Mouse (Mus musculus): ENCODE data around the gene Uvrag. TPM values are rescaled to one million over a fixed set of nuclear protein-coding genes. Genes with fewer than 3 reads are reported as not detected.

Gene Uvrag
- total RNA-seq, 2 experiments from 2014 or later = 50.2 to 54.0 TPM

GRCm38 (mm10) chr7:98962547-98963311, 178.2 kb downstream of the Uvrag start:
- DNase-seq (ENCODE audit: low spot score in 2 of 2) = peak in 1 of 2 experiments; percentile 38
- intact Hi-C loops (cut with DNase I) = loop anchor here (5.0 kb wide), 1 partner anchor 115 kb away; no protein-coding TSS in a partner anchor

DNA sequence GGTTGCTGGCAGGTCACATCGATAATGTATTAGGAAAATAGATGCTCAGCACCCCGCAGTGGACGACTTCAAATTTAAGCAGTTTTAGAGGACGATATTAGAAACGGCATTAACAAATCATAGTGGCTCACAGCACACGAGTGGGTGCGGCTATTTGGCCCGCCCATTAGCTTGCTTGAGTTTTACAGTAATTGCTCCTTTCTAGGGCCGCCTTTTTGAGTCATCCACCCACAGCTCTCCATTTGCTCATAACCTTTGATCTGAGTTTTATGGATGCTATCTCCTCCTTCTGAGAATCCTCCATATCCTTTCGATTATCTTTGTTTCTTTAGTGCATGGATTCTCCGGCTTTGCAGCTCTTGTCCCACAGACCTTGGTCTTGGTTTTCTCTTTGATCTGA, 178.9 kb downstream of the Uvrag start:
- intact Hi-C loops (cut with DNase I) = loop anchor here (5.0 kb wide), 1 partner anchor 115 kb away; no protein-coding TSS in a partner anchor
- no peak for DNase-seq (ENCODE audit: low spot score in 2 of 2)

GRCm38 (mm10) chr7:98960274-98960673, 180.7 kb downstream of the Uvrag start:
- intact Hi-C loops (cut with DNase I) = loop anchor here (5.0 kb wide), 1 partner anchor 117 kb away; no protein-coding TSS in a partner anchor
- DNase-seq (ENCODE audit: low spot score in 2 of 2) = no peak

- intact Hi-C loops (cut with DNase I) = no loop called here
- DNase-seq (ENCODE audit: low spot score in 2 of 2) = no peak
Measured at GRCm38 (mm10) chr7:98959246-98959645, 181.7 kb downstream of the Uvrag start.

GRCm38 (mm10) chr7:98958172-98958571, 182.8 kb downstream of the Uvrag start:
- intact Hi-C loops (cut with DNase I) = no loop called here

DNA sequence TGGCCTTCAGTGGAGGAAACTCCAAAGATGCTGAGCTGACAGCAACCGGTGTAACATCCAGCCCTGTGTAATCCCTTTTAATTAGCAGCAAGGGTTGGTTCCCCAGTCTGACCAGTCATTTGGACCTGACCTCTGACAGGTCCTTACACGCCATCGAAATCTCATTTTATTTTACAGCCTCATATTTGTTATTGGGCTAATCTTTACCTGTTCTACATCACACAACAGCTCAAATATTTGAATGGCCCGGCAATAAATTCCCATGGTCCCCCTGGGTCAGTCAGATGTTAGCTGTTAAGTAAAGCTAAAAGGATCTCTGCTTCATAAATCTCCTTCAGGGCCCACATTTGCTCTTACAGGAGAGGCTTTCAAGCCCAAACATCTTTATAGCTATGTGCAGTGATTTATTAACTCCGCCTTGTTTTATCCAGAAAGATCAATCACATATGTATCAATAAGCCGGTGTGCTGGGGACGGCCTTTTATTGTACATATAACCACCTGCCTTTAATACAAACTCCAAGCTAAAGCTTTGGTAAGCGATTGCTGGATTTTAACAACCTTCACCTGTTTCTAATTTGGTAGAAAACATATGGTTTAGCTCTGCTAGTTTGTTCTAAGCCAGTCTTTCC, 183.7 kb downstream of the Uvrag start:
- intact Hi-C loops (cut with DNase I) = no loop called here
- DNase-seq (ENCODE audit: low spot score in 2 of 2) = no peak

More at GRCm38 (mm10) chr7:98958172-98958571, 182.8 kb downstream of the Uvrag start:
- DNase-seq (ENCODE audit: low spot score in 2 of 2) = no peak

- no peak for DNase-seq (ENCODE audit: low spot score in 2 of 2)
- intact Hi-C loops (cut with DNase I) = no loop called here
Measured at GRCm38 (mm10) chr7:98956609-98957008, 184.3 kb downstream of the Uvrag start.

GRCm38 (mm10) chr7:98953649-98954048, 187.3 kb downstream of the Uvrag start:
- intact Hi-C loops (cut with DNase I) = no loop called here
- DNase-seq (ENCODE audit: low spot score in 2 of 2) = no peak

GRCm38 (mm10) chr7:98944986-98945385, 196.0 kb downstream of the Uvrag start:
- DNase-seq (ENCODE audit: low spot score in 2 of 2) = no peak
- intact Hi-C loops (cut with DNase I) = no loop called here

GRCm38 (mm10) chr7:98943687-98944086, 197.3 kb downstream of the Uvrag start:
- intact Hi-C loops (cut with DNase I) = no loop called here
- no peak for DNase-seq (ENCODE audit: low spot score in 2 of 2)

DNA sequence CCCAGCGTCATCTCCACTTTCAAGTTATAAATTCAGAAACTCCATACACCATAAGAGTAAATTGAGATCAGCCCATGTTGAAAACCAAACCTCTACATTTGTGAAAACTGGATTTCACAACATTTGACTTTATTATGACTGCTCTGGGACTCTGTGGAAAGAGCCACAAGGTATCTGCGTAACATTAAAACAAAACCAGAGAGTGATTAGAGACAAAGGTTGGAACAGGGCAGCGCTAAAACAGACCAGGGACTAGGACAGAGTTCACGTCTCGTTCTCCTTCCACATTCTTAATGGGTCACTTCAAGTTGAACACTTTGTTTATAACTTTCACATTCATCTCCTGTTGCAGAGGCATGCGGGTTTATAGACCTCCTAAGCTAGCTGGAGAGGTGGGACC, 198.2 kb downstream of the Uvrag start:
- intact Hi-C loops (cut with DNase I) = no loop called here

DNA sequence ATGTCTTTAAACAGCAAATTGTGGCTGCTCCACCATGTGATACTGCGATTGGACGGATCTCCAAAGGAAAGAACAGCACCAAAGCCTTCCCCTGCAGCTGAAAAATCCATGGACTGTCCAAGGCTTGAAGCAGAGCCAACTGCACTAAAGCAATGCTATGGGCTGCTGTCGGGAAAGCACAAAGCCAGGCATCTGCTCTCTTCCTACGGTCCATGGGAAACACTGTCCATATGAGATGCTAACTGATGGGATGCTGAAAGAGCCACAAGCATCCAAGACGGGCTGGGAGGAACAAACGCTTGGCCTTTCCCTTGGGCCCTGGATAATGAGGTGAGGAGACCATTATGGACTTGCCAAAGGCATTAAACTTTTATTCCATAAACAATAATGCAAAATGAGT, 201.7 kb downstream of the Uvrag start:
- DNase-seq (ENCODE audit: low spot score in 2 of 2) = no peak
- intact Hi-C loops (cut with DNase I) = no loop called here

More for the DNA sequence above, 198.2 kb downstream of the Uvrag start:
- DNase-seq (ENCODE audit: low spot score in 2 of 2) = no peak

GRCm38 (mm10) chr7:98938621-98939020, 202.3 kb downstream of the Uvrag start:
- intact Hi-C loops (cut with DNase I) = no loop called here
- no peak for DNase-seq (ENCODE audit: low spot score in 2 of 2)

DNA sequence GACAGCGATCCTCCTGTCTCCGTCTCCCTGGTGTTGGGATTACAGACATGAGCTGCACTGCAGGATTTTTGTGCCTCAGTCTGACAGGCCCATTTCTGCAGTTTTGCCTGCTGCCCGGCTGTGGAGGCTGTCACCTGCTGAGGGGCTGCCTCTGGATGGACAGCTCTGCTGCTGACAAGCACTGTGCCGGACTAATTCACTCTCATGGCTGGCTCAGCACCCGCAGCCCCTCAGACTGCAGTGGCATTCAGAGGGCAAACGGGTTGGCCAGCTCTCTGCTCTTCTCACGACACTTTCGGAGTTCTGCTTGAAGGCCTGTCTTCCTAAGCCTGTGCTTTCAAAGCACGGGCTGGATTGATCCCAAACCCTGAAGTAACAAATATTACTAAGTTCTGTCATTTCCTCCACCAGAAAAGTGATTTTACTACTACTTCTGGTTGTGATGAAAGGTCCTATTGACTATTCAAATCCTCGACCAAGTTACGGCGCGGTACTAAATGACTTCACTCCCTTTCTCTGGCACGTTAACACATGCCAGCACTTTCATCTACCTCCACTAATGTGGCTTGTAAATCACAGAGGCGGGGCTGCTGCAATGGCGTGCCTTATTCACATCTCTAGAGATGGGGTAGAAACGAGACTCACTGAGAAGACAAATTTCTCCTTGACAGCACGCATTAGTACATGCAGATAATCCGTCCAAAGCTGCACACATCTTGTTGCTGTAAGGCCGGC, 203.7 kb downstream of the Uvrag start:
- no peak for DNase-seq (ENCODE audit: low spot score in 2 of 2)
- intact Hi-C loops (cut with DNase I) = no loop called here

DNA sequence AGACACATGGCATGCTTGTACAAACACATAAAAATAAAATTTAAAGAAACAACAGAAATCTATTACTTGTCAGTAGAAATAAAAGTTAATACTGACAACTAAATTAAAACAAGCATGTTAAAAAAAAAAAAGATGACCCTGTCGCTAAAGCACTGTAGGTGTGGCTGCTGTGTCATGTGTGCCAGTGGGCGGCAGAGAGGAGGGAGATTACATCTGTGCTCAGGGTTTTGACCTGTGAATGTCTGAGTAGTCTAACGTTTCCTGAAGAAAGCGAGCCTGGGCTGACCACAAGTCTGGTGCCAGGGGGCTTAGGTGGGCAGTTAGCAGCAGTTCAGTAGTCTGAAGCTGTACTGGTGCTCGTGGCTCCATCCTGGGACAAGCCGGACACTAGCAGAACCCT, 205.2 kb downstream of the Uvrag start:
- intact Hi-C loops (cut with DNase I) = no loop called here
- DNase-seq (ENCODE audit: low spot score in 2 of 2) = no peak

GRCm38 (mm10) chr7:98935193-98935592, 205.7 kb downstream of the Uvrag start:
- no peak for DNase-seq (ENCODE audit: low spot score in 2 of 2)
- intact Hi-C loops (cut with DNase I) = no loop called here

DNA sequence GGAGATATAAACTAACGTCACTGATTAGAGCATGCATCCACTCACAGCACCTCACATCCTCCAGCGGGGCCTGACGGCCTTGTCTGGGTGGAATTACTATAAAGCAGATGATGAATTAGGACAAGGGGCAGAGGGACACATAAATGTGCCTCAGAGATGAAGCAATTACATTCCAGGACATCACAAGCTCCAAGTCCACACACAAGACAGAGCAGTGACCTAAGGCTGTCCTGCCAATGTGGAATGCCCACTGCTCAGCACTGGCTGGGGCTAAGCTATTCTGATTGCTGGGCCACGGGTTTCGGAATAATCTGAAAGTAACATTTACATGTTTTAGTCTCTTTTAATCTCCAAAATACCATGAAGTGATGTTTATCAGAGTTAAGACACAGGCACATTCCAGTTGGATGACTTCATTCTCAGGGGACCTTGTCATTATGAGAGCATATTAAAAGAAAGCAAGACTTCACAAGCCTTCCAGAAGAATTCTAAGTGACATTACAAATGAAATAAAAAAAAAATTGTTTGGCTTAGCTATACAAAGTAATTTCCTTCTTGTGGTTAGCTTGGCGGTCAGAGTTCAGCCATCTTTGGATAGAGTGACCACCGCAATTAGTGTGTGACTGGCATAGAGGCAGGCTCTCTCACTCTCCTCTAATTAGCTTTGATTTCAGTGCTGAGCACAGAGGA, 212.5 kb downstream of the Uvrag start:
- intact Hi-C loops (cut with DNase I) = no loop called here
- DNase-seq (ENCODE audit: low spot score in 2 of 2) = no peak

DNA sequence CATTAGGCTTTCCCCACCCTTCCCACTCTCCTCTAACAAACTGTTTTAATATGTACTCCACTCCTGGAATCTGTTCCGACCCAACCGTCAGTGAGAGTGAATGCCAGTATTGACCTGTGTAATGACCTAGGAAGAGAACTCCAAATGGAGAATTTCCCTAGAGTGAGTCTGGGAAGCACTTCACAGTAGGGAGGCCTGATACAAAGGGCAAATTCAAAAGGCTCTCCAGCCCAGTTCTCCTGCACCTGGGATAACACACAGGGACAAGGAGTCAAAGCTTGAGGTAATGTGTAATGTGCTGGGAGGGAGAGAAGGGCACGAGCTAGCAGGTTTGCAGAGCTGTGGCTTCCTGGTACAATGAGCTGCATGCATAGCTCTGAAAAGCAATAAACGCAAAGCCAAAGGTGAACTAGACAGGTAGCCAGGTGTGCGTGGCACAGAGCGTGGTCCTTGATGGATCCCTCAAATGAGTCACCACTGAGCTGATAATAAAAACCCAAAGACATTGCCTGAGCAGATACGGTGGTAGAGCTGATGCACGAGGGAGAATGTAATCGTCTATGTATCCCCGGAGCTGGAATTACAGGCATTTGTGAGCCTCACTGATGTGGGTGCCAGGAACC, 213.9 kb downstream of the Uvrag start:
- intact Hi-C loops (cut with DNase I) = no loop called here
- no peak for DNase-seq (ENCODE audit: low spot score in 2 of 2)

GRCm38 (mm10) chr7:98924380-98924869, 216.5 kb downstream of the Uvrag start:
- DNase-seq (ENCODE audit: low spot score in 2 of 2) = peak in 1 of 2 experiments; percentile 16
- intact Hi-C loops (cut with DNase I) = no loop called here
